Mouse (Mus musculus): ENCODE data around the gene Fam83c. TPM values are rescaled to one million over a fixed set of nuclear protein-coding genes. Genes with fewer than 3 reads are reported as not detected.
"Not testable (repeated sequence)": the region's sequence is repeated elsewhere in the genome, so short reads cannot be mapped to it uniquely, and the experiment has no call there.

The Fam83c gene
- polyA plus RNA-seq, 1 experiment from 2014 or later = 0.31 TPM

GRCm38 (mm10) chr2:155832087-155832486 lies 2.6 kb downstream of the Fam83c start:
- H3K4me2 ChIP-seq (replicated peaks; ENCODE audit: low read depth); H3K9me3 ChIP-seq (ENCODE audit: control insufficient read depth); H3K9ac ChIP-seq (ENCODE audit: low read depth, low read length); H3K36me3 ChIP-seq (ENCODE audit: control insufficient read depth, insufficient read depth); ATAC-seq; H3K27ac ChIP-seq (ENCODE audit: low read depth, low read length); H3K4me3 ChIP-seq (ENCODE audit: low read depth, low read length); H3K27me3 ChIP-seq (replicated peaks; ENCODE audit: control insufficient read depth, insufficient read depth, low read length); H3K4me1 ChIP-seq (replicated peaks; ENCODE audit: control insufficient read depth, insufficient read depth, low read length): not testable (repeated sequence)
- peak; percentile 52 for TF ChIP-seq CTCF (IDR thresholded peaks at IDR 0.05; ENCODE audit: low read depth)
- WGBS = 74% methylated on average over 1 of the region's 1 CpGs

GRCm38 (mm10) chr2:155831302-155831701 lies 3.4 kb downstream of the Fam83c start:
- 56% methylated on average over 9 of the region's 9 CpGs for WGBS
- Histone ChIP-seq H3K27ac (ENCODE audit: low read depth, low read length) (no peak overlapping the region), H3K4me1 (replicated peaks; ENCODE audit: control insufficient read depth, insufficient read depth, low read length) (no peaks in the 10 kb centered on the region), H3K9ac (ENCODE audit: low read depth, low read length) (no peak overlapping the region), H3K4me3 (ENCODE audit: low read depth, low read length) (no peak overlapping the region), H3K9me3 (ENCODE audit: control insufficient read depth) (no peaks in the 10 kb centered on the region), H3K36me3 (ENCODE audit: control insufficient read depth, insufficient read depth) (no peaks in the 10 kb centered on the region), H3K4me2 (replicated peaks; ENCODE audit: low read depth) (no peak overlapping the region), H3K27me3 (replicated peaks; ENCODE audit: control insufficient read depth, insufficient read depth, low read length) (no peaks in the 10 kb centered on the region)
- TF ChIP-seq CTCF (IDR thresholded peaks at IDR 0.05; ENCODE audit: low read depth) = peak; percentile 59
- no peak for ATAC-seq

DNA sequence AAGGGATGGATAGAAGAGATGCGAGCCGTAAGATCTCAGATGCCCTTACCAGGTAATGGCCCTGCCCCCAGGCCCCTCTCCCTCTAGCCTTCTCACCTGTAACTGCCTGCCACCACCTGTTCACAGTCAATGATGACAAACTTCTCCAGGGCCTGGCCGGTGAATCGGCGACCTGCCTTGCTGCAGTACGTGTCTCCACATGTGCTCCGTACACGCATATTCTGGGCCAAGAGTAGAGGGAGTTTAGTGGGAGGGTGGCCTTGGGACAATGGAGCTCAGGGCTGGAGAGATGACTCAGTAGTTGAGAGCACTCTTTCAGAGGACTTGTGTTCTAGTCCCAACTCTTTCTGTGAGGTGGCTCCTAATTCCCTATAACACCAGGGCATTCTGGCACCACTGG lies 3.8 kb downstream of the Fam83c start:
- 91% methylated on average over 8 of the region's 8 CpGs for WGBS
- no peaks in the 10 kb centered on the region for H3K27me3 ChIP-seq (replicated peaks; ENCODE audit: control insufficient read depth, insufficient read depth, low read length)
- ATAC-seq = no peak
- TF ChIP-seq CTCF (IDR thresholded peaks at IDR 0.05; ENCODE audit: low read depth) = no peak
- no peak overlapping the region for H3K9ac ChIP-seq (ENCODE audit: low read depth, low read length)
- no peaks in the 10 kb centered on the region for H3K36me3 ChIP-seq (ENCODE audit: control insufficient read depth, insufficient read depth)
- H3K27ac ChIP-seq (ENCODE audit: low read depth, low read length) = no peak overlapping the region
- no peak overlapping the region for H3K4me3 ChIP-seq (ENCODE audit: low read depth, low read length)
- H3K4me1 ChIP-seq (replicated peaks; ENCODE audit: control insufficient read depth, insufficient read depth, low read length) = no peaks in the 10 kb centered on the region
- H3K9me3 ChIP-seq (ENCODE audit: control insufficient read depth) = no peaks in the 10 kb centered on the region
- no peak overlapping the region for H3K4me2 ChIP-seq (replicated peaks; ENCODE audit: low read depth)

- Histone ChIP-seq H3K27me3 (replicated peaks; ENCODE audit: control insufficient read depth, insufficient read depth, low read length) (no peaks in the 10 kb centered on the region), H3K9me3 (ENCODE audit: control insufficient read depth) (no peaks in the 10 kb centered on the region), H3K9ac (ENCODE audit: low read depth, low read length) (peak within 1 kb of the TSS; percentile 83), H3K4me2 (replicated peaks; ENCODE audit: low read depth) (peak within 1 kb of the TSS; percentile 74), H3K4me1 (replicated peaks; ENCODE audit: control insufficient read depth, insufficient read depth, low read length) (no peaks in the 10 kb centered on the region), H3K27ac (ENCODE audit: low read depth, low read length) (peak within 1 kb of the TSS; percentile 95), H3K4me3 (ENCODE audit: low read depth, low read length) (peak within 1 kb of the TSS; percentile 60), H3K36me3 (ENCODE audit: control insufficient read depth, insufficient read depth) (peaks cover 22% of the 10 kb centered on the region)
- WGBS = 1% methylated on average over 27 of the region's 27 CpGs
- peak; percentile 90 for ATAC-seq
- TF ChIP-seq CTCF (IDR thresholded peaks at IDR 0.05; ENCODE audit: low read depth) = no peak
These were observed 7.8 kb downstream of the Fam83c start, which contains the start of gene Eif6 for GRCm38 (mm10) chr2:155826630-155827424. Eif6 (minus strand) TSS chr2:155826925.

DNA sequence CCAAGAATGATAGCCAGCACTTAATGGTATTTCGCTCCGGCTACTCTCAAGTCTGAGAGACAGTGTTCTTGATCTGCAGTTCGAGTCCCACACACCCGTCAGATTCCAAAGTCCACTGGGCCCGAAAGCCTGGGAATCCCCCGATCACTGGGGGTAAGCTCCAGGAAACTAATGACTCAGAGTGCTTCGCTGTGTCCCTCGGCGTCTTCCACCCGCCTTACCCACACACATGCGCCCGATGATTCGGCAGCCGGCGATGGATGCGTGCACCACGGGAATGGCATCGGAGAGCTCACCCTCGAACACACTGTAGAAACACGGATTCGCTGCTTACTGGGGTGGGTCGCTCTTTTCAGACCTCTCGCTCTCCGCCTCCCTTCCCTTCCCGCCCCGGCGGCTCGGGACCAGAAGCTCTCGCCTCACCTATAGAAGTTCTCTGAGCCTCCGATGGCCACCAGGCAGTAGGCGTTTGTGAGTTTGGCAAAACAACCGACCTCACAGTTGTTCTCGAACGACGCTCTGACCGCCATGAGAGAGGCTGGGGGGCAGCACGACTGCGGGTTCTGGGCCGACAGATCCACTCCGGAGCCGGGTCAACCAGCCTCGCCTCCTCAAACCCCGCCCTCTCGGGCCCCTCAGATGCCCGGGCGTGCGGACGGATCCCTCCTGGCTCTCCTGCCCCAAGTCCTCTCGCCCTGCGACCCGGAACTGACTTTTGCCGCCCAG lies 8.6 kb downstream of the Fam83c start:
- peak; percentile 49 for ATAC-seq
- no peak for TF ChIP-seq CTCF (IDR thresholded peaks at IDR 0.05; ENCODE audit: low read depth)
- peaks cover 29% of the 10 kb centered on the region for H3K36me3 ChIP-seq (ENCODE audit: control insufficient read depth, insufficient read depth)
- no peaks in the 10 kb centered on the region for H3K27me3 ChIP-seq (replicated peaks; ENCODE audit: control insufficient read depth, insufficient read depth, low read length)
- no peaks in the 10 kb centered on the region for H3K4me1 ChIP-seq (replicated peaks; ENCODE audit: control insufficient read depth, insufficient read depth, low read length)
- H3K9me3 ChIP-seq (ENCODE audit: control insufficient read depth) = no peaks in the 10 kb centered on the region
- H3K9ac ChIP-seq (ENCODE audit: low read depth, low read length) = peak overlapping the region; percentile 83
- WGBS = under 1% methylated on average over 52 of the region's 52 CpGs
- H3K27ac ChIP-seq (ENCODE audit: low read depth, low read length) = peak overlapping the region; percentile 95
- H3K4me2 ChIP-seq (replicated peaks; ENCODE audit: low read depth) = peak overlapping the region; percentile 74
- peak overlapping the region; percentile 60 for H3K4me3 ChIP-seq (ENCODE audit: low read depth, low read length)

GRCm38 (mm10) chr2:155823722-155824121 lies 10.9 kb downstream of the Fam83c start:
- Histone ChIP-seq H3K4me3 (ENCODE audit: low read depth, low read length) (no peak overlapping the region), H3K4me1 (replicated peaks; ENCODE audit: control insufficient read depth, insufficient read depth, low read length) (peaks cover 7% of the 10 kb centered on the region), H3K9ac (ENCODE audit: low read depth, low read length) (no peak overlapping the region), H3K36me3 (ENCODE audit: control insufficient read depth, insufficient read depth) (peaks cover 29% of the 10 kb centered on the region), H3K27ac (ENCODE audit: low read depth, low read length) (no peak overlapping the region), H3K4me2 (replicated peaks; ENCODE audit: low read depth) (no peak overlapping the region), H3K27me3 (replicated peaks; ENCODE audit: control insufficient read depth, insufficient read depth, low read length) (no peaks in the 10 kb centered on the region), H3K9me3 (ENCODE audit: control insufficient read depth) (no peaks in the 10 kb centered on the region)
- ATAC-seq = no peak
- TF ChIP-seq CTCF (IDR thresholded peaks at IDR 0.05; ENCODE audit: low read depth) = no peak
- WGBS = 94% methylated on average over 8 of the region's 8 CpGs
